Mouse (Mus musculus) lung, embryonic 15.5 days (tissue): ENCODE measurements around the gene Cpeb1. TPM values are rescaled to one million over a fixed set of nuclear protein-coding genes. Genes with fewer than 3 reads are reported as not detected.
A peak's percentile ranks its signal among the peaks of the same experiment; 100 is the strongest.

Experiments used
- ATAC-seq: fragments of 200-750 bp; cut with Nextera tagmentation; 2 replicates; pipeline ENCODE4 v1.8.0; 2017; ENCODE audit warnings: moderate number of reproducible peaks, borderline replicate concordance; ENCODE audit not compliant: low FRiP score, low TSS enrichment; ENCODE audit errors: extremely low read depth
- H3K27ac ChIP-seq: fragments of 300-500 bp; sonication (generic); 2 replicates; pipeline ENCODE4 v1.5.1; 2015; ENCODE audit warnings: moderate library complexity, mild to moderate bottlenecking, inconsistent platforms
- H3K27me3 ChIP-seq: fragments of 300-500 bp; sonication (generic); 2 replicates; pipeline ENCODE4 v1.6.1; 2015; ENCODE audit warnings: inconsistent platforms
- H3K36me3 ChIP-seq: fragments of 300-500 bp; sonication (generic); 2 replicates; pipeline ENCODE4 v1.6.1; 2015; ENCODE audit warnings: inconsistent platforms
- H3K4me1 ChIP-seq: fragments of 300-500 bp; sonication (generic); 2 replicates; pipeline ENCODE4 v1.6.1; 2015; ENCODE audit warnings: inconsistent platforms
- H3K4me2 ChIP-seq: fragments of 300-500 bp; sonication (generic); 2 replicates; pipeline ENCODE4 v1.6.1; 2015; ENCODE audit warnings: inconsistent platforms, mild to moderate bottlenecking, moderate library complexity
- H3K4me3 ChIP-seq: fragments of 300-500 bp; sonication (generic); 2 replicates; pipeline ENCODE4 v1.5.1; 2015; ENCODE audit warnings: mild to moderate bottlenecking, inconsistent platforms
- H3K9ac ChIP-seq: fragments of 300-500 bp; sonication (generic); 2 replicates; pipeline ENCODE4 v1.6.1; 2015; ENCODE audit warnings: inconsistent platforms
- H3K9me3 ChIP-seq: fragments of 300-500 bp; sonication (generic); 2 replicates; pipeline ENCODE4 v1.6.1; 2016; ENCODE audit warnings: inconsistent platforms
- WGBS: fragments of 180-500 bp; shearing (Covaris S2); methylation state at CpG from one replicate; pipeline ENCODE4 v1.1.7; 2015; 5-methylcytosine and 5-hydroxymethylcytosine counted together
- polyA plus RNA-seq: library from polyadenylated mRNA; unstranded; fragments of >200 nt; fragmentation: Nextera tagmentation; extraction: Ambion mirVana; gene quantifications from 2 replicates; pipeline ENCODE4 v1.2.1, GENCODE M21; 2015

The Cpeb1 gene
- polyA plus RNA-seq, 1 experiment from 2014 or later, result 1.2 TPM

DNA sequence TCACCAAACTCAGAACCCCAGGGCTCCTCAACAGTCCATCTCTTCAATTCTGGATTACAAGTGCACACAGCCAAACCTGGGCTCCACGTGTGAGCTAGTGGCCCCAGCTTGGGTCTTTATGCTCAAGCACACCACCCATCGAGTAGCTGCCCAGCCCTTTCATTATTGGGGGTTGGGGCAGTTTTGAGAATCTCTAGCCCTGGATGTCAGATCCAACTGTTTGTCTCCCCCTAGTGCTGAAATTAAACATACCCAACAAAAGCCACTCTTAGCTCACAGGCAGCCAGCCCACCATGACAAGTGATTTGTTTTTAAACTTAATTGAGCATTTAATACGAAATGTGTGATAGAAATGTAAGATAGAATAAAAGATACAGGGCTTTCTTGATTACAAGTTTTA is 113.7 kb downstream of the Cpeb1 start:
- Histone ChIP-seq H3K4me2 (no peak overlapping the region), H3K27ac (no peak overlapping the region), H3K9me3 (no peaks in the 10 kb centered on the region), H3K9ac (no peak overlapping the region), H3K4me1 (peaks cover 23% of the 10 kb centered on the region), H3K27me3 (0 out of 2 replicates have a peak, but pooled peaks cover under 1% of the 10 kb centered on the region), H3K36me3 (peaks cover 58% of the 10 kb centered on the region), H3K4me3 (no peak overlapping the region)
- no peak for ATAC-seq
- WGBS, result 50% methylated on average over 3 of the region's 3 CpGs

DNA sequence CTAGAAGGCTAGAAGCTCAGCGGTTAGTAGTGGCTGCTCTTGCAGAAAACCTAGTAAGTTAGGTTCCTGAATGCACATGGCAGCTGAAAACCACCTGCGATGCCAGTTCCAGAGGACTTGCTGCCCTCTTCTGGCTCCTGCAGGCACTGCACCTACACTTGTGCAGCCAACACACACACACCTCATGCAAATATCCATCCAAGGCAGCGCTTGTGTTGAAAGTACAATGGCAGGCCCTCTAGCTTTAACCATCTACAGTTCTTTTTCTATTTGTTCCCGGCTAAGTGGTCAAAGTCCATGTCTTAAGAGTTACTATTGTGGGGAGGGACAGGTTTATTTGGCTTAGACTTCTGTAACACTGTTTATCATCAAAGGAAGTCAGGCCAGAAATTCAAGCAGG is 115.5 kb downstream of the Cpeb1 start:
- no peak for ATAC-seq

DNA sequence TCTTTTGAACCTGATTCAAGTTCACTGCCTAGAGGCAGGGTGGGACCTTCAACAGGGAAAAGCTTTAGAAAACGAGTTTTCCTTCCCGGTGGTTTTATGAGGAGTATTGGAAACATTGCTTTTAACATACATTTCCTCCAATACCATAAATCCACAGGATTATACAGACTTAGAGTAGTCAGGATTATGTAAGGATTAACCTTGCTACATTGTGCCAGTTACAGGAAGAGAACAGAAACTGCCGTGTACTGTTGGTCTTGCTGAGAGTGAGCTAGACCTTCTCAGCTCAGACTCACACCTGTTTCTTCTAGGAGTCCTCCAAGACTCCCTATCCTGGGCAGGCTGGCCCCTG is 116.8 kb downstream of the Cpeb1 start:
- H3K4me3 ChIP-seq, result no peak overlapping the region
- no peak overlapping the region for H3K4me2 ChIP-seq
- H3K27ac ChIP-seq, result no peak overlapping the region
- H3K4me1 ChIP-seq, result peaks cover 15% of the 10 kb centered on the region
- H3K36me3 ChIP-seq, result peaks cover 64% of the 10 kb centered on the region
- 76% methylated on average over 3 of the region's 3 CpGs for WGBS
- no peaks in the 10 kb centered on the region for H3K9me3 ChIP-seq
- H3K27me3 ChIP-seq, result no peaks in the 10 kb centered on the region
- no peak overlapping the region for H3K9ac ChIP-seq
- ATAC-seq, result no peak

More for the DNA sequence above, 115.5 kb downstream of the Cpeb1 start:
- Histone ChIP-seq H3K9ac (no peak overlapping the region), H3K4me1 (peaks cover 20% of the 10 kb centered on the region), H3K4me3 (no peak overlapping the region), H3K27me3 (no peaks in the 10 kb centered on the region), H3K4me2 (no peak overlapping the region), H3K36me3 (peaks cover 66% of the 10 kb centered on the region), H3K9me3 (no peaks in the 10 kb centered on the region), H3K27ac (no peak overlapping the region)
- 79% methylated on average over 4 of the region's 4 CpGs for WGBS

DNA sequence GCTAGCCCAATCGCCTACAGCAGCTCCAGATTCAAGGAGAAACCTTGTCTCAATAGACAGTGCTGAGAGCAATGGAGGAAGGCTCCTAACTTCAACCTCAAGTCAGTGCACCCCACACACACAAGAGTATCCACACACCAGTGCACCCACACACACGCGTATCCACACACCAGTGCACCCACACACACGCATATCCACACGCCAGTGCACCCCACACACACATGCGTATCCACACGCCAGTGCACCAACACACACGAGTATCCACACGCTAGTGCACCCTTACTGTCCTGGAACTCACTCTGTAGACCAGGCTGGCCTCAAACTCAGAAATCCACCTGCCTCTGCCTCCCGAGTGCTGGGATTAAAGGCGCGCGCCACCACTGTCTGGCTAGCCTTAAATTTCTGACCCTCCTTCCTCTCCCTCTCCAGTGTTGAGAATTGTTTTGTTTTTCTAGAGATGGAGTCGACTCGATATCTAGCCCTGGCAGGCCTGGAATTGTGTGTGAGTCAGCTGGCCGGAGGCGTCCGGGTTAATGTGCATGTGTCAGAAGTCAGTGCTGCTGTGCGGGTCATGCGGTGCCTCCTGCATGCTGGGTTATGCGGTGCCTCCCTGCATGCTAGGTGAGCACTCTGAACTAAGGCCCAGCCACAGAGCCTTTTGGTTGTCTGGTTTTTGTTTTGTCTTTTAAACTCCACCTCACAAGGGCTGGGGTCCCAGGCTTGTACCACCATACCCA is 117.3 kb downstream of the Cpeb1 start:
- peaks cover 60% of the 10 kb centered on the region for H3K36me3 ChIP-seq
- ATAC-seq, result no peak
- 91% methylated on average over 21 of the region's 21 CpGs for WGBS
- no peak overlapping the region for H3K4me2 ChIP-seq
- H3K27me3 ChIP-seq, result no peaks in the 10 kb centered on the region
- no peak overlapping the region for H3K9ac ChIP-seq
- H3K9me3 ChIP-seq, result no peaks in the 10 kb centered on the region
- H3K4me3 ChIP-seq, result no peak overlapping the region
- H3K27ac ChIP-seq, result no peak overlapping the region
- H3K4me1 ChIP-seq, result peaks cover 9% of the 10 kb centered on the region

DNA sequence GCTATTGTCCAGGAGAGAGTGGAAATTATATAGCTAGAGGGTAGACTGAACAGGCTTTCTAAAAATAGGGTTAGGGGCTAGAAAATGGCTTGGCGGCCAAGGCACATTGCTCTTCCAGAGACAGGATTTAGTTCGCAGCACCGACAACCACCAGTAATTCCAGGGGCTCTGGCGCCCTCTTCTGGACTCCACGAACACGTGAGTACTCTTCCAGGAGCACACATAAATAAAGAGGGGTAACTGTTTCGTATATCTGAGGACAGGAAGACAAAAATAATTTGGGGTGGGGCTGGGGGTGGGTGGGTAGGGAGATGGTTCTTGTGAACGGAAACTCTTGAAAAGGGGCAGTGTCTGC is 118.9 kb downstream of the Cpeb1 start:
- WGBS, result 40% methylated on average over 8 of the region's 8 CpGs
- H3K4me2 ChIP-seq, result peak overlapping the region; percentile 24; the same call in 1 of the 2 replicates
- no peaks in the 10 kb centered on the region; the same call in 1 of the 2 replicates for H3K4me1 ChIP-seq
- no peaks in the 10 kb centered on the region for H3K27me3 ChIP-seq
- peak overlapping the region; percentile 74 for H3K27ac ChIP-seq
- no peak for ATAC-seq
- no peak overlapping the region for H3K9ac ChIP-seq
- no peak overlapping the region for H3K4me3 ChIP-seq
- H3K36me3 ChIP-seq, result peaks cover 53% of the 10 kb centered on the region
- no peaks in the 10 kb centered on the region for H3K9me3 ChIP-seq

DNA sequence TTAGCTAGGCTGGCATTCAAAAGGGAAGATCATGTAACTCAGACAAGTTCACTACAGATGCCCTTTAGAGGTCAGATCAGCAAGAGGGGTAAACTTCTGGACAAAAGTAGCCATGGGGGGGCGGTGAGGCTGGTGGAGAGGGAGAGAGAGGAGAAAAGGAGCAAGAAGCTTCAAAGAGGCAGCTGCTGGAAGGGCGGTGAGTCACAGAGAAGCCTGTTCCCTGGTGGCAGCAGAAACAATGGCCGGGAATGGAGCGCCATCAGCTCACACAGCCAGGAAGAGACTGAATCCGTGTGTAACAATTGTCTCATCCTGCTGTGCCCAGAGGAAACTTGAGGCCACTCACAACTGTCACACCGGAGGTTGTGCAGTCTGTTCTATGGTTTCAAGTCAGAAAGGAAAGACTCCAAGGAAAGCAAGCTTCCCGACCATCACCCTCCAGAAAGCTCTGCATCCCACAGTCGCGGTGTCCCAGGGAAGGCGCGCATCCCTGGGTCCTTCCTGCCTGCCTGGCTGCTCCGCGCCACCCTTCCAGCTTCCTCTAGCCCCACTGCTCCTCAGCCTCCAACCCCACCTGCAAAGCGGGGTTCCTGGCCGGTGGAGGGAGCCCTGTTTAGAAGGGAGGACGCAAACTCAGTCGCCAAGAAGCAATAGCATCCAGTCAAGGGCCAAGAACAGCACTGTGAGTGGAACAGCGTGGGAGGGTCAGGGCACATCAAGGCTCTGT is 119.4 kb downstream of the Cpeb1 start:
- Histone ChIP-seq H3K9ac (no peak overlapping the region), H3K36me3 (peaks cover 48% of the 10 kb centered on the region), H3K27ac (peak overlapping the region; percentile 74), H3K4me3 (no peak overlapping the region), H3K4me2 (peak overlapping the region; percentile 24; the same call in 1 of the 2 replicates), H3K9me3 (no peaks in the 10 kb centered on the region), H3K4me1 (no peaks in the 10 kb centered on the region), H3K27me3 (no peaks in the 10 kb centered on the region)
- no peak for ATAC-seq
- WGBS, result 66% methylated on average over 18 of the region's 18 CpGs

DNA sequence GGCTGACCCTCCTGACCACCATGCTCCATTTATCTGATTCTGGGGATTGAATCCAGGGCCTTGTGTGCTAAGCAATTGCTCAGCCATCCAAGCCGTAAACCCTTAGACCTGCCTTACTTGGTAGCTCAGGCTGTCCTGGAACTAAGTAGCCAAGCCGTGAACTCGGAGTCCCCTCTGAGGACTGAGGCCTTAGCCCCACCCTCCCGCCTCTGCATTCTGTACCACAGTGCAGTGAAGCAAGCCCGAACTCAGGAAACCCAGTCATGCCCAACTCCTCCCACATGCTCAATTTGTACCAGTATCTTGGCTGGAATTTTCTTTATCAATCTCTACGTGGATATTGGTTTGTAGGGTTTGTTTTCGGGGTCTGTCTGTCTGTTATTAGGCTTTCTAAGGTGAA is 123.4 kb downstream of the Cpeb1 start:
- H3K4me3 ChIP-seq, result no peak overlapping the region
- 82% methylated on average over 7 of the region's 7 CpGs for WGBS
- peaks cover 18% of the 10 kb centered on the region; the same call in 1 of the 2 replicates for H3K36me3 ChIP-seq
- ATAC-seq, result no peak
- no peak overlapping the region for H3K9ac ChIP-seq
- H3K27me3 ChIP-seq, result no peaks in the 10 kb centered on the region
- H3K27ac ChIP-seq, result no peak overlapping the region
- H3K4me1 ChIP-seq, result 0 out of 2 replicates have a peak, but pooled peaks cover 3% of the 10 kb centered on the region
- H3K4me2 ChIP-seq, result no peak overlapping the region
- H3K9me3 ChIP-seq, result no peaks in the 10 kb centered on the region

DNA sequence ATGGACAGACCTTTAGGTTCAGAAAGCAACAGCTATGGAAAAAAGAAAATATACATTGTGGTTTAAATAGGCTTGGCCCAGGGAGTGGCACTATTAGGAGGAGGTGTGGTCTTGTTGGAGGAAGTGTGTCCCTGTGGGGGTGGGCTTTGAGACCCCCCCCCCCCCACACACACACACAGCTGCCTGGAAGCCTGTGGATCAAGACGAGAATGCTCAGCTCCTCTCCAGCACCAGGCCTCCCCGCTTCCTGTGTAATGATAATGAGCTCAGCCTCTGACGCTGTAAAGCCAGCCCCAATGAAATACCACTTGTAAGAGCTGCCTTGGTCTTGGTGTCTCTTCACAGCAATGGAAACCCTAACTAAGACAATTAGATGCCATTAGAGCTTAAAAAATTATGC is 124.5 kb downstream of the Cpeb1 start:
- H3K9me3 ChIP-seq, result no peaks in the 10 kb centered on the region
- no peak overlapping the region for H3K4me2 ChIP-seq
- no peak overlapping the region for H3K4me3 ChIP-seq
- H3K4me1 ChIP-seq, result 0 out of 2 replicates have a peak, but pooled peaks cover 3% of the 10 kb centered on the region
- no peak for ATAC-seq
- no peaks in the 10 kb centered on the region for H3K27me3 ChIP-seq
- 38% methylated on average over 3 of the region's 3 CpGs for WGBS
- H3K9ac ChIP-seq, result no peak overlapping the region
- H3K27ac ChIP-seq, result no peak overlapping the region
- H3K36me3 ChIP-seq, result peaks cover 13% of the 10 kb centered on the region; the same call in 1 of the 2 replicates

DNA sequence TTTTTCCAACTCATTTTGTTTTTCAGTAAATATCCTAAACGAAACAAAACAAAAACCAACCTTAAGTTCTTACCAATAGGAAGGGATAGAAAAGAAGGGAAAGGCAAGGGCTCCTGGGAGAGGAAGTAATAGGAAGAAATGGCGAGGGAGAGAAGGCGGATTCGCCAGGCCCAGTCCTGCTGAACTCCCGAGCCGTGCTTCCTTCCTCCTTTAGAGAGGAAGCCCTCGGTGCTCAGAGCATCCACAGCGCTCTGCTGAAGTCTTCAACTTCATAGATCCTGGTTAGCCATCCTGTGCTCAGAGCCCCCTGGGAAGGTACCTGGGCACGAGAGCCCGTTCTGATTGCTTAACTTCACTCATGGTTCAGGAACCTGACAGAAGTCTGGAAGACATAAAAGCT is 127.6 kb downstream of the Cpeb1 start:
- Histone ChIP-seq H3K27me3 (no peaks in the 10 kb centered on the region), H3K9ac (no peak overlapping the region), H3K4me1 (0 out of 2 replicates have a peak, but pooled peaks cover 3% of the 10 kb centered on the region), H3K27ac (no peak overlapping the region), H3K4me3 (no peak overlapping the region), H3K4me2 (no peak overlapping the region), H3K9me3 (no peaks in the 10 kb centered on the region), H3K36me3 (peaks cover 6% of the 10 kb centered on the region; the same call in 1 of the 2 replicates)
- WGBS, result 77% methylated on average over 10 of the region's 10 CpGs
- no peak for ATAC-seq

DNA sequence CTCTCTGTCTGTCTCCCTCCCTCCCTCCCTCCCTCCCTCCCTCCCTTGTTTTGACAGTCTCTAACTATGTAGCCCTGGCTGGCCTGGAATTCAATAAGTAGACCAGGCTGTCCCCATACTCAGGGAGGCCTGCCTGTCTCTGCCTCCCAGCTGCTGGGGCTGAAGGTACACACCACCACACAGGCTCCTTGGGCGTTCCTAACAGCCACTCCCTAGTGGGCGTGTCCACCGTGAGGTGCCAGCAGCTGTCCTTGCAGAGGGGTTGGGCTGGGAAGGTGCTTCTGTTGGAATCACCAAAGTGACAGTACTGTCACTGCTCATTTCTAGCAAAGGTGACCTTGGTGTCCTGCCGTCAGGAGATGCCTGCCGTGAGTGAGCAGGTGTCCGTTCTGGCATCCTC is 128.4 kb downstream of the Cpeb1 start:
- Histone ChIP-seq H3K4me3 (no peak overlapping the region), H3K36me3 (no peaks in the 10 kb centered on the region; the same call in 1 of the 2 replicates), H3K27me3 (no peaks in the 10 kb centered on the region), H3K9ac (no peak overlapping the region), H3K4me1 (0 out of 2 replicates have a peak, but pooled peaks cover 3% of the 10 kb centered on the region), H3K4me2 (no peak overlapping the region), H3K27ac (no peak overlapping the region), H3K9me3 (no peaks in the 10 kb centered on the region)
- ATAC-seq, result no peak
- 82% methylated on average over 6 of the region's 6 CpGs for WGBS

DNA sequence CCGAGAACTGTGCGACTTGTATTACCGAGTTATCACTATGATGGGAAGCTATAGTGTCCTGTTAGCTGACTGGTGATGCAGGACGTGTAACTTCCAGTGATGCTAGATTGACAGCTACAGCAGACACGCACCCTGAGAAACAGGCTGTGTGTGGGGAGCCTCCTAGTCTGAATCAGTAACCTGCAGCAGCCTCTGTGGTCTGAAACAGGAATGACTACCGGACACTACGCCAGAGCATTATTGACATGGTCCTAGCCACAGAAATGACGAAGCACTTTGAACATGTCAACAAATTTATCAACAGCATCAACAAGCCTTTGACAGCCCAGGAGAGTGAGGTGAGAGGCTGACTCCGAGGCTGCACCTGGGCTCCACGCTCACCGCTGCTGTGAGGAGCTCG is 129.2 kb downstream of the Cpeb1 start:
- Histone ChIP-seq H3K4me2 (no peak overlapping the region), H3K36me3 (no peaks in the 10 kb centered on the region; the same call in 1 of the 2 replicates), H3K4me3 (no peak overlapping the region), H3K9ac (no peak overlapping the region), H3K4me1 (0 out of 2 replicates have a peak, but pooled peaks cover 3% of the 10 kb centered on the region), H3K9me3 (no peaks in the 10 kb centered on the region), H3K27ac (no peak overlapping the region), H3K27me3 (no peaks in the 10 kb centered on the region)
- no peak for ATAC-seq
- WGBS, result 62% methylated on average over 12 of the region's 12 CpGs

DNA sequence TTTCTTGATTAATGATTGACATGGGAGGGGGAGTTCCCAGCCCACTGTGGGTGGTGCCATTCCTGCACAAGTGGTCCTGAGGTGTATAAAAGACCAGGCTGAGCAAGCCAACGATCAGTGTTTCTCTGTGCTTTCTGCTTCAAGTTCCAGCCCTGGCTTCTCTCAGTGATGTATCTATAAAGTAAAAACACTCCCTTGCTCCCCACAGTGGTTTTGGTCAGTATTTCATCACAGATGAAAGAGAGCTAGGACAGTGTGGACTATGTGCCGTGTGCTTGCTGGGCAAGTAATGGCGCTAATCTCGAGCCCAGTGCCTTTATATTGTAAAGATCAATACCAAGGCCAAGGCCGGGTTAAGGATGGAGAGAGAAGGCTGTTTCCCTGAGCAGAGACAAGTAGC is 133.5 kb downstream of the Cpeb1 start:
- Histone ChIP-seq H3K27me3 (no peaks in the 10 kb centered on the region), H3K9me3 (no peaks in the 10 kb centered on the region), H3K9ac (no peak overlapping the region), H3K27ac (no peak overlapping the region), H3K4me2 (no peak overlapping the region), H3K4me3 (no peak overlapping the region), H3K4me1 (no peaks in the 10 kb centered on the region), H3K36me3 (no peaks in the 10 kb centered on the region)
- no peak for ATAC-seq
- WGBS, result 70% methylated on average over 5 of the region's 5 CpGs
